Mouse (Mus musculus) layer of hippocampus, adult 6 months (tissue): Measurements from ENCODE around the gene Gm20422. TPM values are rescaled to one million over a fixed set of nuclear protein-coding genes. Genes with fewer than 3 reads are reported as not detected.

Experiments used
- long read RNA-seq, 2 experiments: library from polyadenylated mRNA; unstranded; transcript quantifications; one replicate each; pipeline ENCODE4 v2.0.0; 2019 to 2020
- polyA plus RNA-seq: library from polyadenylated mRNA; unstranded; fragments of <200 nt; fragmentation: Nextera tagmentation; gene quantifications from 2 replicates; pipeline ENCODE4 v1.2.3, GENCODE M21; 2021

Gene Gm20422
- polyA plus RNA-seq = 0.82 TPM in 1 of 2 replicates, not detected in the other
- long read RNA-seq, experiment 1, partial matches to known transcripts = 0 of 6 reads
- long read RNA-seq, experiment 1, other reads (novel, unspliced or antisense) = 6 of 6 reads
- long read RNA-seq, experiment 2, partial matches to known transcripts = 0 of 13 reads
- long read RNA-seq, experiment 2, other reads (novel, unspliced or antisense) = 13 of 13 reads

GRCm38 (mm10) chr8:69774503-69775148 lies at the start of gene Gm20422:
Gene Gm20422, minus strand, starts transcription at chr8:69774886.

GRCm38 (mm10) chr8:69822386-69823191 lies 47.9 kb upstream of the Gm20422 start, which contains the start of gene Lpar2:
Gene Lpar2, plus strand, starts transcription at chr8:69822429.

GRCm38 (mm10) chr8:69808094-69808863 lies 33.6 kb upstream of the Gm20422 start, which contains the start of gene Gmip:
Gene Gmip, plus strand, starts transcription at chr8:69808679.

GRCm38 (mm10) chr8:69790773-69791367 lies 16.2 kb upstream of the Gm20422 start, which contains the start of the genes Atp13a1 and Zfp866:
Gene Atp13a1, plus strand, starts transcription at chr8:69791163.
Gene Zfp866, minus strand, starts transcription at chr8:69791178.

GRCm38 (mm10) chr8:69749544-69750454 lies 24.9 kb downstream of the Gm20422 start, which contains the start of gene Zfp963:
Gene Zfp963, minus strand, starts transcription at chr8:69749970.

GRCm38 (mm10) chr8:69710624-69711023 lies 64.1 kb downstream of the Gm20422 start, which contains the start of gene Zfp869:
Gene Zfp869, minus strand, starts transcription at chr8:69710724.

Other genes with a start within 250 kb of the Gm20422 start
- gene Zfp868, start 149.3 kb downstream of the Gm20422 start, polyA plus RNA-seq = 12.9 and 14.6 TPM in 2 replicates
- 1.5 and 1.6 TPM in 2 replicates for gene Zfp964, start 120.4 kb downstream of the Gm20422 start, polyA plus RNA-seq
- 12.4 and 14.6 TPM in 2 replicates for gene Zfp869, start 64.2 kb downstream of the Gm20422 start, polyA plus RNA-seq
- 4.1 TPM in 2 replicates for gene Zfp963, start 24.9 kb downstream of the Gm20422 start, polyA plus RNA-seq
- gene Atp13a1, start 16.3 kb upstream of the Gm20422 start, polyA plus RNA-seq = 16.9 and 19.4 TPM in 2 replicates
- 3.4 TPM in 2 replicates for gene Zfp866, start 16.3 kb upstream of the Gm20422 start, polyA plus RNA-seq
- gene Gmip, start 33.8 kb upstream of the Gm20422 start, polyA plus RNA-seq = 1.8 TPM in 2 replicates
- gene Lpar2, start 47.5 kb upstream of the Gm20422 start, polyA plus RNA-seq = 0.13 TPM in 2 replicates
- gene Pbx4, start 57.6 kb upstream of the Gm20422 start, polyA plus RNA-seq = 61.0 and 76.0 TPM in 2 replicates
- gene Cilp2, start 112.8 kb upstream of the Gm20422 start, polyA plus RNA-seq = 0.59 and 0.89 TPM in 2 replicates
- gene Tssk6, start 127.3 kb upstream of the Gm20422 start, polyA plus RNA-seq = 1.1 TPM in 2 replicates
- 798 and 871 TPM in 2 replicates for gene Ndufa13, start 127.7 kb upstream of the Gm20422 start, polyA plus RNA-seq
- 68.6 and 74.2 TPM in 2 replicates for gene Yjefn3, start 127.8 kb upstream of the Gm20422 start, polyA plus RNA-seq
- gene Gatad2a, start 221.5 kb upstream of the Gm20422 start, polyA plus RNA-seq = 7.5 and 9.1 TPM in 2 replicates